8 mouse cellular contexts compared by ENCODE assay signal in the genomic region with DNA sequence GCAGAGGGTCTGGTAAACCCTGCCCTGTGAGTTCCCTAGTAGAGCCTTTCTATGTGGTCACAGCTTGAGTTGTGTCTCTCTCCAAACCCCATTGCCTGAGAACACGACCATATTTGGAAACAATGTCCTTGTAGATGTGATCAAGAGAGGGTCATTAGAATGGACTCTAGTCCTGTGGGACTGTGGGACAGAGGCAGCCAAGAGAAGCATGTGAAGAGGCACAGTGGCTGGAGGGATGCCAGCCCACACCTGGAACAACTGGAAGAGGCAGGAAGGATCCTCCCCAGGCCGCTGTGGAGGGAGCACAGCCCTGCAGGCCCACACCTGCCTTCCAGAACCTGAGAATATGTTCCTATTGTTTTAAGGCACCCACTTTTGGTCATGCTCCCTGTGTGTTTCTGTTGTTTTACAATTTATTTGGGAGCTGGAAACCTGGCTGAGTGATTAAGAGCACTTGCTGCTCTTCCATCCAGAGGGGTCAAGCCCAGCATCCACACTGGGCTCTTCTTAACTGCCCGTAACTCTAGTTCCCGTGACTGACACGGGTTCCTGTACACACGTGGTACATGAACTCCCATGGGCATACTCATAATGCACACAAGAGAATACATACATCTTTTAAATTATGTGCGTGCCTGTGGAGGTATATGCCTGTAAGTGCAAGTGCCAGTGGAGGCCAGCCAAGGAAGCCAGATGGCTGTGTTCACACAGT. TPM values are rescaled to one million over a fixed set of nuclear protein-coding genes. Genes with fewer than 3 reads are reported as not detected.
DNase-seq lines count a peak whose midpoint lies in the region; ATAC-seq and TF ChIP-seq lines count a peak whose summit lies in the region.

No protein-coding gene starts in this region.

- H3K27me3 ChIP-seq in embryonic facial prominence, embryonic 12.5 days: no peaks in the 10 kb centered on the region
- no peaks in the 10 kb centered on the region for H3K27me3 ChIP-seq in midbrain, embryonic 14.5 days (ENCODE audit: control insufficient read depth, insufficient read depth, low read length)

- H3K4me3 ChIP-seq in layer of hippocampus, adult 2 months: no peak overlapping the region
- H3K4me3 ChIP-seq in embryonic facial prominence, embryonic 12.5 days: no peak overlapping the region
- H3K4me3 ChIP-seq in midbrain, embryonic 14.5 days (replicated peaks; ENCODE audit: low read depth, low read length): no peak overlapping the region

- WGBS in embryonic facial prominence, embryonic 12.5 days: 83% methylated on average over 7 of the region's 7 CpGs
- 86% methylated on average over 7 of the region's 7 CpGs for WGBS in midbrain, embryonic 14.5 days

- H3K27ac ChIP-seq in layer of hippocampus, adult 2 months: peak overlapping the region; percentile 88
- H3K27ac ChIP-seq in embryonic facial prominence, embryonic 12.5 days: peak overlapping the region; percentile 91
- H3K27ac ChIP-seq in midbrain, embryonic 14.5 days (replicated peaks; ENCODE audit: low read depth, low read length): peak overlapping the region; percentile 70; the same call in 1 of the 2 replicates

- H3K9ac ChIP-seq in embryonic facial prominence, embryonic 12.5 days: no peak overlapping the region
- H3K9ac ChIP-seq in midbrain, embryonic 14.5 days (replicated peaks; ENCODE audit: low read length): no peak overlapping the region

- no peak for TF ChIP-seq CTCF in layer of hippocampus, adult 2 months (conservative IDR thresholded peaks at IDR 0.05)

- peaks cover 22% of the 10 kb centered on the region for H3K4me1 ChIP-seq in embryonic facial prominence, embryonic 12.5 days
- 0 out of 2 replicates have a peak, but pooled peaks cover 6% of the 10 kb centered on the region for H3K4me1 ChIP-seq in midbrain, embryonic 14.5 days (ENCODE audit: control insufficient read depth, insufficient read depth, low read length)

- peaks cover 24% of the 10 kb centered on the region for H3K36me3 ChIP-seq in embryonic facial prominence, embryonic 12.5 days
- H3K36me3 ChIP-seq in midbrain, embryonic 14.5 days (ENCODE audit: control insufficient read depth, insufficient read depth, low read length): peaks cover 18% of the 10 kb centered on the region

- DNase-seq in cerebellum, adult 11-12 months: peak; percentile 60
- DNase-seq in layer of hippocampus, adult 2 months (ENCODE audit: low spot score in 2 of 2): no peak
- DNase-seq in layer of hippocampus, adult 18-20 months (ENCODE audit: low spot score in 2 of 2): no peak
- no peak for DNase-seq in midbrain, embryonic 14.5 days
- DNase-seq in yolk sac, embryonic 10.5 days (ENCODE audit: low spot score): no peak
- DNase-seq in adrenal gland, postnatal 14 days: no peak

- ATAC-seq in cerebellum, adult (ENCODE audit: insufficient number of reproducible peaks, low FRiP score, low TSS enrichment): no peak
- ATAC-seq in embryonic facial prominence, embryonic 12.5 days (ENCODE audit: insufficient number of reproducible peaks, insufficient read depth, low FRiP score, low TSS enrichment): no peak
- no peak for ATAC-seq in midbrain, embryonic 14.5 days (ENCODE audit: low FRiP score, low TSS enrichment)

- H3K4me2 ChIP-seq in embryonic facial prominence, embryonic 12.5 days (replicated peaks): no peak overlapping the region
- no peak overlapping the region for H3K4me2 ChIP-seq in midbrain, embryonic 14.5 days (ENCODE audit: low read length)

- H3K9me3 ChIP-seq in embryonic facial prominence, embryonic 12.5 days: no peaks in the 10 kb centered on the region
- no peaks in the 10 kb centered on the region for H3K9me3 ChIP-seq in midbrain, embryonic 14.5 days (ENCODE audit: control insufficient read depth, low read length)

RNA-seq across cellular contexts. Expression of a gene that starts 5.2 kb away (rescaled TPM):
- total RNA-seq in layer of hippocampus, adult 2 months (2021): 100 to 1,000 TPM; 101 to 108 TPM
- total RNA-seq in layer of hippocampus, adult 18-20 months (2021): 10 to 100 TPM; 88.0 to 91.7 TPM
- polyA plus RNA-seq in embryonic facial prominence, embryonic 12.5 days (2016; fragmentation: Nextera tagmentation; extraction: Ambion mirVana): 20.4 and 21.5 TPM in 2 replicates
- 23.3 and 33.3 TPM in 2 replicates for polyA plus RNA-seq in midbrain, embryonic 14.5 days (2014; fragmentation: Nextera tagmentation; extraction: Ambion mirVana)
- total RNA-seq in adrenal gland, postnatal 14 days (2021): 48.7 and 60.8 TPM in 2 replicates

RNA-seq across cellular contexts. Expression of a gene that starts 36.4 kb away (rescaled TPM):
- total RNA-seq in layer of hippocampus, adult 2 months (2021): 10 to 100 TPM; 26.5 to 28.5 TPM
- 10 to 100 TPM; 25.7 to 28.3 TPM for total RNA-seq in layer of hippocampus, adult 18-20 months (2021)
- polyA plus RNA-seq in embryonic facial prominence, embryonic 12.5 days (2016; fragmentation: Nextera tagmentation; extraction: Ambion mirVana): 21.3 and 22.2 TPM in 2 replicates
- 11.7 and 13.4 TPM in 2 replicates for polyA plus RNA-seq in midbrain, embryonic 14.5 days (2014; fragmentation: Nextera tagmentation; extraction: Ambion mirVana)
- 23.0 and 24.2 TPM in 2 replicates for total RNA-seq in adrenal gland, postnatal 14 days (2021)
